Mouse (Mus musculus) erythroblast, embryonic 14.5 days (primary cell): Measurements from ENCODE around the gene B3gnt8.

Experiments used
- GATA1 ChIP-seq: IDR thresholded peaks from 2 replicates; pipeline ENCODE4 v1.6.1; 2012; ENCODE audit warnings: low read length, inconsistent platforms, mixed read lengths
- TAL1 ChIP-seq: IDR thresholded peaks from 3 replicates; pipeline ENCODE4 v1.6.1; 2012; ENCODE audit warnings: low read length, inconsistent platforms, mixed read lengths

- TF ChIP-seq GATA1 (no peak), TAL1 (no peak)
Measured at GRCm38 (mm10) chr7:25647574-25648123, 21.2 kb downstream of the B3gnt8 start.
